Mouse (Mus musculus) stomach, postnatal 0 days (tissue): ENCODE data around the gene Scaf1. TPM values are rescaled to one million over a fixed set of nuclear protein-coding genes. Genes with fewer than 3 reads are reported as not detected.

Experiments used
- ATAC-seq: fragments of 200-750 bp; cut with Nextera tagmentation; 2 replicates; pipeline ENCODE4 v1.8.0; 2017; ENCODE audit not compliant: low FRiP score, low TSS enrichment
- DNase-seq: peaks from one replicate; pipeline ENCODE4 v3.0.0-alpha.2; 2016; ENCODE audit warnings: low spot score
- H3K27ac ChIP-seq: fragments of 300-500 bp; sonication (generic); replicated peaks from 2 replicates; pipeline ENCODE4 v1.5.1; 2014; ENCODE audit warnings: mild to moderate bottlenecking, control low read depth
- H3K27me3 ChIP-seq: fragments of 300-500 bp; sonication (generic); 2 replicates; pipeline ENCODE4 v1.6.1; 2014; ENCODE audit warnings: low read length; ENCODE audit not compliant: control insufficient read depth, insufficient read depth
- H3K36me3 ChIP-seq: fragments of 300-500 bp; sonication (generic); 2 replicates; pipeline ENCODE4 v1.6.1; 2014; ENCODE audit warnings: low read length, mixed read lengths; ENCODE audit not compliant: control insufficient read depth, insufficient read depth
- H3K4me1 ChIP-seq: fragments of 300-500 bp; sonication (generic); replicated peaks from 2 replicates; pipeline ENCODE4 v1.6.1; 2014; ENCODE audit warnings: antibody characterized with exemption; ENCODE audit not compliant: control insufficient read depth, insufficient read depth
- H3K4me2 ChIP-seq: fragments of 300-500 bp; sonication (generic); replicated peaks from 2 replicates; pipeline ENCODE4 v1.6.1; 2014; ENCODE audit warnings: low read depth, mild to moderate bottlenecking, control low read depth, moderate library complexity
- H3K4me3 ChIP-seq: fragments of 300-500 bp; sonication (generic); 2 replicates; pipeline ENCODE4 v1.5.1; 2014; ENCODE audit warnings: low read depth, low read length, control low read depth
- H3K9ac ChIP-seq: fragments of 300-500 bp; sonication (generic); 2 replicates; pipeline ENCODE4 v1.6.1; 2014; ENCODE audit warnings: mild to moderate bottlenecking, low read length, control low read depth, mixed read lengths
- H3K9me3 ChIP-seq: fragments of 300-500 bp; sonication (generic); 2 replicates; pipeline ENCODE4 v1.6.1; 2016; ENCODE audit warnings: low read length; ENCODE audit not compliant: control insufficient read depth
- CTCF ChIP-seq: IDR thresholded peaks from 2 replicates; pipeline ENCODE4 v1.5.1; 2016; ENCODE audit warnings: antibody characterized with exemption, low read depth, mild to moderate bottlenecking, moderate library complexity
- EP300 ChIP-seq: optimal IDR thresholded peaks from 2 replicates; pipeline ENCODE3; 2016; ENCODE audit warnings: antibody characterized with exemption
- WGBS: fragments of 180-500 bp; shearing (Covaris S2); extraction: QIAGEN DNeasy Blood & Tissue Kit; methylation state at CpG from one replicate; pipeline ENCODE4 v1.1.7; 2014; 5-methylcytosine and 5-hydroxymethylcytosine counted together
- polyA plus RNA-seq: library from polyadenylated mRNA; unstranded; fragments of >200 nt; fragmentation: Nextera tagmentation; extraction: Ambion mirVana; gene quantifications from 2 replicates; pipeline ENCODE4 v1.2.1, GENCODE M21; 2015

Gene Scaf1
- polyA plus RNA-seq, 1 experiment from 2014 or later: 14.9 TPM

GRCm38 (mm10) chr7:45015344-45015956 is 713 bp downstream of the Scaf1 start:
- Histone ChIP-seq H3K27me3 (no peaks in the 10 kb centered on the region), H3K9me3 (no peaks in the 10 kb centered on the region), H3K4me2 (peak overlapping the region; percentile 74), H3K4me1 (no peaks in the 10 kb centered on the region), H3K27ac (peak overlapping the region; percentile 95), H3K4me3 (peak overlapping the region; percentile 92), H3K9ac (peak overlapping the region; percentile 96), H3K36me3 (peaks cover 7% of the 10 kb centered on the region; the same call in 1 of the 2 replicates)
- no peak for ATAC-seq
- DNase-seq: no peak
- WGBS: under 1% methylated on average over 20 of the region's 20 CpGs
- TF ChIP-seq EP300 (no peak), CTCF (no peak)

- H3K36me3 ChIP-seq: peaks cover 10% of the 10 kb centered on the region; the same call in 1 of the 2 replicates
- H3K9ac ChIP-seq: no peak overlapping the region
- TF ChIP-seq CTCF: no peak
- H3K4me1 ChIP-seq: no peaks in the 10 kb centered on the region
- no peaks in the 10 kb centered on the region for H3K27me3 ChIP-seq
- 95% methylated on average over 3 of the region's 3 CpGs for WGBS
- no peak overlapping the region for H3K27ac ChIP-seq
- H3K4me3 ChIP-seq: no peak overlapping the region
- H3K9me3 ChIP-seq: no peaks in the 10 kb centered on the region
- no peak for ATAC-seq
- DNase-seq: no peak
- no peak overlapping the region for H3K4me2 ChIP-seq
Observed at GRCm38 (mm10) chr7:45014096-45014451, 2.1 kb downstream of the Scaf1 start.

- DNase-seq (no peak), ATAC-seq (no peak)
- no peaks in the 10 kb centered on the region for H3K4me1 ChIP-seq
- TF ChIP-seq CTCF (no peak), EP300 (no peak)
- H3K36me3 ChIP-seq: peaks cover 11% of the 10 kb centered on the region; the same call in 1 of the 2 replicates
- H3K27ac ChIP-seq: no peak overlapping the region
- no peak overlapping the region for H3K9ac ChIP-seq
- WGBS: 91% methylated on average over 16 of the region's 16 CpGs
- H3K9me3 ChIP-seq: no peaks in the 10 kb centered on the region
- H3K4me3 ChIP-seq: no peak overlapping the region
- no peak overlapping the region for H3K4me2 ChIP-seq
- no peaks in the 10 kb centered on the region for H3K27me3 ChIP-seq
Observed at GRCm38 (mm10) chr7:45013366-45014095, 2.6 kb downstream of the Scaf1 start.

GRCm38 (mm10) chr7:45012824-45013223 is 3.3 kb downstream of the Scaf1 start:
- ATAC-seq (no peak), DNase-seq (no peak)
- H3K4me1 ChIP-seq: no peaks in the 10 kb centered on the region
- H3K9ac ChIP-seq: no peak overlapping the region
- H3K4me2 ChIP-seq: no peak overlapping the region
- no peak overlapping the region for H3K4me3 ChIP-seq
- TF ChIP-seq CTCF (no peak), EP300 (no peak)
- WGBS: 79% methylated on average over 4 of the region's 4 CpGs
- H3K27ac ChIP-seq: no peak overlapping the region
- no peaks in the 10 kb centered on the region for H3K9me3 ChIP-seq
- H3K36me3 ChIP-seq: peaks cover 17% of the 10 kb centered on the region; the same call in 1 of the 2 replicates
- H3K27me3 ChIP-seq: no peaks in the 10 kb centered on the region

- WGBS: 92% methylated on average over 6 of the region's 6 CpGs
Observed at GRCm38 (mm10) chr7:45012011-45012410, 4.2 kb downstream of the Scaf1 start.

GRCm38 (mm10) chr7:45008411-45008810 is 7.8 kb downstream of the Scaf1 start:
- Histone ChIP-seq H3K9ac (no peak overlapping the region), H3K27ac (no peak overlapping the region), H3K27me3 (no peaks in the 10 kb centered on the region), H3K36me3 (peaks cover 46% of the 10 kb centered on the region), H3K4me1 (no peaks in the 10 kb centered on the region), H3K4me2 (no peak overlapping the region), H3K9me3 (no peaks in the 10 kb centered on the region), H3K4me3 (no peak overlapping the region)
- no peak for DNase-seq
- WGBS: 88% methylated on average over 19 of the region's 19 CpGs
- ATAC-seq: no peak
- TF ChIP-seq CTCF (no peak), EP300 (no peak)

More at GRCm38 (mm10) chr7:45012011-45012410, 4.2 kb downstream of the Scaf1 start:
- H3K4me2 ChIP-seq: no peak overlapping the region
- H3K36me3 ChIP-seq: peaks cover 25% of the 10 kb centered on the region
- H3K9ac ChIP-seq: no peak overlapping the region
- TF ChIP-seq EP300 (no peak), CTCF (no peak)
- H3K4me3 ChIP-seq: no peak overlapping the region
- H3K4me1 ChIP-seq: no peaks in the 10 kb centered on the region
- ATAC-seq: no peak
- H3K9me3 ChIP-seq: no peaks in the 10 kb centered on the region
- H3K27me3 ChIP-seq: no peaks in the 10 kb centered on the region
- DNase-seq: no peak
- no peak overlapping the region for H3K27ac ChIP-seq
